Mouse (Mus musculus) gastrocnemius, postnatal 14 days (tissue): ENCODE measurements around the gene Kctd5. TPM values are rescaled to one million over a fixed set of nuclear protein-coding genes. Genes with fewer than 3 reads are reported as not detected.
"Not testable (repeated sequence)": the region's sequence is repeated elsewhere in the genome, so short reads cannot be mapped to it uniquely, and the experiment has no call there.

Experiments used
- DNase-seq: peaks from one replicate; pipeline ENCODE4 v3.0.0; 2021; ENCODE audit warnings: mixed read lengths
- intact Hi-C: fragments of 180-260 bp; cut with DNase I; formaldehyde crosslinking; loops from one replicate; pipeline ENCODE4 v1.15.1; 2025; ENCODE audit warnings: low total_unique reads
- long read RNA-seq, 2 experiments: library from polyadenylated mRNA; stranded (forward); transcript quantifications; one replicate each; pipeline ENCODE4 v2.0.0; 2021
- total RNA-seq, 2 experiments: library from RNA; stranded (reverse); gene quantifications; 2 replicates each; pipeline ENCODE4 v1.2.3; 2021

The Kctd5 gene
- 10 to 100 TPM; 12.3 to 13.6 TPM for total RNA-seq
- long read RNA-seq, experiment 1, transcript Kctd5-201 (6 exons, 2,443 nt): major isoform, 38 of 40 reads
- long read RNA-seq, experiment 1, partial matches to known transcripts: 1 of 40 reads
- long read RNA-seq, experiment 1, other reads (novel, unspliced or antisense): 1 of 40 reads
- long read RNA-seq, experiment 2, transcript Kctd5-201 (6 exons, 2,443 nt): major isoform, 44 of 45 reads
- long read RNA-seq, experiment 2, partial matches to known transcripts: 0 of 45 reads
- long read RNA-seq, experiment 2, other reads (novel, unspliced or antisense): 1 of 45 reads

- intact Hi-C loops: no loop called here
- DNase-seq: peak; percentile 92
Measured at GRCm38 (mm10) chr17:24072919-24073696, at the start of gene Kctd5. Gene Kctd5 (minus strand): TSS chr17:24073485.

- DNase-seq: no peak
- intact Hi-C loops: no loop called here
Measured at GRCm38 (mm10) chr17:24119446-24119845, 46.2 kb upstream of the Kctd5 start.

DNA sequence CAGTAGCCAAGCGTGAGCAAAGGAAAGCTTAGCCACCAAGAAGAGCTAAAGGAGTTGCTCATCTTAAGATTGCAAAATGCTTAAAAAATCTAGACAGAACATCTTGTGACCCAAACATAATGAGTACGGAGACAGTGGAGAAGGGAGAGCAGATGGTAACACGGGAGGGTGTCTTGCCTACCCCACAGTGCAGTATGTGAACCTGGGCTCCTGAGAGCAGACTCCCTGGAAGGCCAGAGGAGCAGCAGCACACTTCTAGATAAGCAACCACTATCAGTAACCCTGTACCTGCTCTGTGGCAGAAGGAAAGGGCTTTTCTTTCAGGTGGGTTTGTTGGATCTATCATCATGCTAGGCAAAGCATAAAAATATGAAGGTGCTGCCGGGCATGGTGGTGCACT, 39.7 kb upstream of the Kctd5 start:
- intact Hi-C loops: no loop called here

GRCm38 (mm10) chr17:24111256-24111655, 38.0 kb upstream of the Kctd5 start:
- no peak for DNase-seq
- intact Hi-C loops: no loop called here

More for the DNA sequence above, 39.7 kb upstream of the Kctd5 start:
- DNase-seq: no peak

DNA sequence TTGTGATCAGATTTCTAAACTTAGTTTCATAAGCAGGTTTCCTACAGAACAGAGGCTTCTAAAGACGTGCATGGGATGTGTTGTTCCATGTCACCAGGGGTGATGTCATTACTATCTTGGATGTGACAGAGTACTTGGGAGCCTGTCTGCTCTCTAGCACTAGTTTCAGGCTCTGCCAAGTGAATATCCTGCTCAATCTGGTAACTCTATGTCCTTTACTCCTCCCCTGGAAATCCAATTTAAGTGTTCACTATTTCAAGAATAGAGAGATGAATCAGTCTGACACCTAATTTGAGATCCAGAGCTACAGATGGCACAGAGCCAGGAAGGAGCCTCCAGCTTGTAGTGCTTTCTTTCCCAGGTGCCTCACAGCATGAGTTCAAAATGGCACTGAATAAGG, 35.6 kb upstream of the Kctd5 start:
- peak; percentile 11 for DNase-seq
- intact Hi-C loops: no loop called here

- intact Hi-C loops: no loop called here
- no peak for DNase-seq
Measured at GRCm38 (mm10) chr17:24105111-24105510, 31.8 kb upstream of the Kctd5 start.

DNA sequence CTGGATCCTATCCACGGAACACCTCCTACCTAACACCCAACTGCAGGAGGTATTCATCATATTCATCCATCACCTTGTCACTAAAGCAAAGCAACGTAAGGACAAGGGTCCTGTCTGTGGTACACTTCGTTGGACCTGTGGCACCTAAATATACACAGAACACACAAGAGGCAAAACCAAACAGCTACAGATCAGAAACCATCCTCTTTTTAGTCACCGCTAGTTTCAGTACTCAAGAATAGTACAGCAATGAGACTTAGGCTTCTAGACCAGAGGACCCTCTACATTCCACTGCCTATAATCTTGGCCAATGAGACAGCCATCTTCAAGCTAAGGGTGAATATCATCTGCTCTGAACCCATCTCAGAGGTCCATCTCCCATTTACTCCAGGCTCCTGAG, 25.1 kb upstream of the Kctd5 start:
- intact Hi-C loops: no loop called here
- no peak for DNase-seq

DNA sequence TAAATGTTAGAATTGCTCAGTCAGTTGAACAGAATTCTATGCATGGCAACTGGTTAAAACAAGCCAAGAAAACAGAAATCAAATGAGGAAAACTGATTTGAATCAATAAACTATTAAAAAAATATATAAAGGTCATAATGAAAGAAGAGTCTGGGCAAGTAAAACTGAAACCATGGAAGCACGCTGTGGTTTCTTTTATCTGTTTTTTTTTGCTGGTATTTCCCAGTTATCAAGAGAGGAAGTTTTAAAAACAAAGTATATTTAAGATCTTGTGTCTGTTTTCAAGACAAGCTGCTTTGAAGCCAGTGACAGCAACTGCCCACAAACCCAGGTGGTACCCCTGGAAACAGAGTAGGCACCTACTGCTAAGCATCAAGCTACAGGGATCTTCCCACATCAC, 17.3 kb upstream of the Kctd5 start:
- intact Hi-C loops: no loop called here
- no peak for DNase-seq

DNA sequence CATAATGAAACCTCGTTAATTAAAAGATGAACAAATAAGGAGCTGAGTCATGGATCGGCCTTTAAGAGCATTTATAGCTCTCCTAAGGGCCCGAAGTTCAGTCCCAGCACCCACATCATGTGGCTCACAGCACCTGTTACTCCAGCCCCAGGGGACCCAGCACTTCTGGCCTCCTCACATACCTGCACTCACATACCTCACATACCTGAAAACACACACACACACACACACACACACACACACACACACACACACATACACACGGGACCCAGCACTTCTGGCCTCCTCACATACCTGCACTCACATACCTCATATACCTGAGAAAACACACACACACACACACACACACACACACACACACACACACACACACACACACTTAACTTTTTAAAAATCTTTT, 13.1 kb upstream of the Kctd5 start:
- DNase-seq, intact Hi-C loops: not testable (repeated sequence)

- no peak for DNase-seq
- intact Hi-C loops: no loop called here
Measured at GRCm38 (mm10) chr17:24084593-24084992, 11.3 kb upstream of the Kctd5 start.

- intact Hi-C loops: no loop called here
- DNase-seq: no peak
Measured at GRCm38 (mm10) chr17:24077101-24077500, 3.8 kb upstream of the Kctd5 start.

DNA sequence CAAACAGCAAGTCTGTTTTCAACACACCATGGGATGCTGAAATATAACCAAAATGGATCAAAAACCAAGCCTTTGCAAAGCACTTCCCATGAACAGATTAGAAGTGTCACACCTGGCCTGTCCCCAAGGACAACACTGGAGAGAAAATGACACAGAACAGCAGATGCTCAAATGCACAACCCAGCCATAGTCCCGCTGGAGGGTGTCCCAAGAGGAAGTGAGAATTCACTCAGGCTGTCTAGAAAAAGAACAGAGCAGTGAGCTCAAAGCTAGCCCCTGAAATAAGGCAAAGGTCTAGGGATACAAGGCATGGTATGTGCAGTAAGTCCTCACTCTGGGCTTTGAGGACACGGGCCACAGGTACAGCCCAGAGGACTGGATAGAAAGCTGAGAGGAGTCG, 3.8 kb downstream of the Kctd5 start:
- DNase-seq: no peak
- intact Hi-C loops: no loop called here

- intact Hi-C loops: no loop called here
- DNase-seq: no peak
Measured at GRCm38 (mm10) chr17:24068271-24068670, 5.0 kb downstream of the Kctd5 start.

- intact Hi-C loops: no loop called here
- no peak for DNase-seq
Measured at GRCm38 (mm10) chr17:24062459-24063155, 10.7 kb downstream of the Kctd5 start.

DNA sequence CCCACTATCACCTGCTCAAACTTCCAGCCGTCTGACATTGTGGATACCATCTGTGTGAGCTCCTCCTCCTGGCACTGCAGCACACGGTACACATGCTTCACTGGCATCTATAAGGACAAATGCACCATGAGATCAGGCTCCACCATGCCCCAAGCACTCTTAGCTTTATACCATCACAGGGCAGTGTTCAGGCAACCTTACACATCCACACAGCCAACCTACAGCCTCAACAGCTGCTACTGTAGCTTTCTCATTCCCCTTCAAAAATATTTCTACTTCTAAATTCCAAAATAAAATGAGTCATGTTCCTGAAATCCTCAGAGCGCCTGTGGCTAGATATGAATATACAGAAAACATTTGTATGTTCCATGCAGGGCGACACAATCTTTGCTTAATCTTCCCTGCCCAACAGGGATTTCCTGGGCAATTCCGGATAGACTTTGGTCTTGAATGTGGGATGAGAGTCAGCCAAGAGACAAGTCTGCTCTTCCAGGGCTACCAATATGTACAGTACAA, 15.5 kb downstream of the Kctd5 start:
- intact Hi-C loops: no loop called here
- no peak for DNase-seq

GRCm38 (mm10) chr17:24056636-24057625, 16.4 kb downstream of the Kctd5 start:
- intact Hi-C loops: no loop called here
- no peak for DNase-seq

DNA sequence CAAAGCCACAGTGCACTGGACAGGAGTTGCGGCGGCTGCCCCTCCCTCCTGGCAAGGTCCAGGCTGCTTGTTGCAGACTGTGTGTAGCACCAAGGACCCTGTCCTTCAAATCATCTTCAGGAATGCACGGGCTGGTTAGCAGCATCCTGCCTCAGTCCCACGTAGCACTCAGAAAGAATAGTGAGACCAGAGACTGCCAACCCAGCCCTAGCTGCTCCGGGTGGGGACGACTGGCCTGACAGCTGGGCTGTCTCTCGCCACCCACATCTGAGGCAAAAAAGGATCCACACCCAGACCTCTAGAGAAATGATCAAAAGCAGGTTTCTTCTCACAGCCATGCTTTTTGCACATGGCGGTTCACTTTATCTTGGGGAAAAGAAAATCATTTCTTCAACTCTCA, 24.3 kb downstream of the Kctd5 start:
- no peak for DNase-seq
- intact Hi-C loops: no loop called here

- intact Hi-C loops: no loop called here
- no peak for DNase-seq
Measured at GRCm38 (mm10) chr17:24048053-24048452, 25.2 kb downstream of the Kctd5 start.

DNA sequence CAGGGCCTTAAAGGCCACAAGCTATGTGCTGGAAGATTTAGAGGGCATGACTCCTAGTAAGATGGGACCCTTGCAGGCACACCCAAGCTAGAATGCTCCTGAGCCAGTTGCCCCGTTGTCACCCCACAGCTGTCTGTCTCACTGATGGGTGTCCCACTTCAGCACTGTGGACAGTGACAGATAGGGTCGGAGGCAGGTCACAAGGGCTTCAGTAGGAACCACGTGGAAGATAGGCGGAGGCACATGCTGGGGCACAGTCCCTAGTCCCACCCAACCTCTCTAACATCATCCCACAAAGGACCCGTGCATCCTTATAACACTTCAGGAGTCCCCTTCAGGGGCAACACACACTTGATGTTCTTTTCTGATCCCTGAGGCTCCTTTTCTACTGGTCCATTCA, 27.3 kb downstream of the Kctd5 start:
- intact Hi-C loops: no loop called here
- DNase-seq: no peak
